7 mouse cellular contexts compared by ENCODE assay signal in genomic region chr11:99041841-99042780, GRCm38 (mm10). TPM values are rescaled to one million over a fixed set of nuclear protein-coding genes. Genes with fewer than 3 reads are reported as not detected.
A peak's percentile ranks its signal among the peaks of the same experiment; 100 is the strongest.
DNase-seq lines count a peak whose midpoint lies in the region; ATAC-seq and TF ChIP-seq lines count a peak whose summit lies in the region.

No protein-coding gene starts in this region.

- H3K9me3 ChIP-seq in MEL (replicated peaks; ENCODE audit: insufficient read depth, low read length), result no peaks in the 10 kb centered on the region
- H3K9me3 ChIP-seq in hindbrain, embryonic 12.5 days (replicated peaks), result no peaks in the 10 kb centered on the region

- H3K79me2 ChIP-seq in MEL (ENCODE audit: control insufficient read depth, insufficient read depth, low read length, poor library complexity), result peaks cover 9% of the 10 kb centered on the region

- 52% methylated on average over 16 of the region's 16 CpGs for WGBS in hindbrain, embryonic 12.5 days

- H3K4me3 ChIP-seq in MEL (ENCODE audit: control insufficient read depth in 1 of 2, insufficient read depth in 1 of 2, low read depth in 2 of 2, low read length in 2 of 2), result peak overlapping the region; percentile 63 to 65
- H3K4me3 ChIP-seq in hindbrain, embryonic 12.5 days, result peak overlapping the region; percentile 65

- no peaks in the 10 kb centered on the region for H3K27me3 ChIP-seq in MEL (ENCODE audit: control insufficient read depth in 1 of 2, insufficient read depth in 2 of 2, low read length in 2 of 2)
- H3K27me3 ChIP-seq in hindbrain, embryonic 12.5 days, result no peaks in the 10 kb centered on the region

- H3K9ac ChIP-seq in MEL (ENCODE audit: control insufficient read depth, low read depth, low read length, poor library complexity, severe bottlenecking), result peak overlapping the region; percentile 76
- H3K9ac ChIP-seq in hindbrain, embryonic 12.5 days, result peak overlapping the region; percentile 88

- peak; percentile 56 to 59; a peak in 3 of 4 replicates for TF ChIP-seq EP300 in MEL (IDR thresholded peaks at IDR 0.05; ENCODE audit: low read depth in 1 of 2, low read length in 2 of 2)

- peaks cover 0 to 6% of the 10 kb centered on the region in 2 experiments; a peak in 1 of 4 replicates for H3K4me1 ChIP-seq in MEL (ENCODE audit: control insufficient read depth in 1 of 2, insufficient read depth in 2 of 2, low read length in 2 of 2)
- peaks cover 53% of the 10 kb centered on the region for H3K4me1 ChIP-seq in hindbrain, embryonic 12.5 days

- no peak for TF ChIP-seq RAD21 in MEL (IDR thresholded peaks at IDR 0.05; ENCODE audit: low read depth, low read length)

- peak overlapping the region; percentile 87 for H3K27ac ChIP-seq in MEL (ENCODE audit: control insufficient read depth, low read depth, low read length)
- H3K27ac ChIP-seq in hindbrain, embryonic 12.5 days, result peak overlapping the region; percentile 91

- ATAC-seq in hindbrain, embryonic 12.5 days (ENCODE audit: low FRiP score), result no peak
- peak; percentile 27 for ATAC-seq in megakaryocyte progenitor cell, adult 5-6 weeks (replicated peaks; ENCODE audit: poor library complexity)

- no peak for TF ChIP-seq POLR2A in MEL (IDR thresholded peaks at IDR 0.05; ENCODE audit: control insufficient read depth in 1 of 2, insufficient read depth in 1 of 2, low read depth in 1 of 2, low read length in 2 of 2, poor library complexity in 1 of 2)

- peak overlapping the region; percentile 95 for H3K4me2 ChIP-seq in hindbrain, embryonic 12.5 days (replicated peaks)

- TF ChIP-seq CTCF in MEL (IDR thresholded peaks at IDR 0.05 in 2 of 3, conservative IDR thresholded peaks at IDR 0.05 in 1 of 3; ENCODE audit: control insufficient read depth in 1 of 3, insufficient read depth in 1 of 3, low read depth in 2 of 3, low read length in 3 of 3, poor library complexity in 1 of 3, severe bottlenecking in 1 of 3), result no peak

- H3K36me3 ChIP-seq in MEL (ENCODE audit: control insufficient read depth in 1 of 2, insufficient read depth in 2 of 2, low read length in 2 of 2), result no peaks in the 10 kb centered on the region
- H3K36me3 ChIP-seq in hindbrain, embryonic 12.5 days, result no peaks in the 10 kb centered on the region

- DNase-seq in CD4-positive, CD25-positive, alpha-beta regulatory T cell, adult 2 months (ENCODE audit: low read depth, low spot score), result peak; percentile 55
- DNase-seq in MEL (ENCODE audit: low read depth, low spot score), result no peak
- no peak for DNase-seq in cerebellum, adult 9-10 months
- DNase-seq in urinary bladder, postnatal 14 days (ENCODE audit: low spot score), result no peak
- DNase-seq in retina, embryonic 14.5 days (ENCODE audit: low spot score), result no peak

TF ChIP-seq in MEL, 35 proteins besides CTCF, POLR2A, EP300 and RAD21:
- TF ChIP-seq BHLHE40 (IDR thresholded peaks at IDR 0.05; ENCODE audit: borderline replicate concordance, low read depth, low read length) (peak; percentile 88), SIN3A (IDR thresholded peaks at IDR 0.05; ENCODE audit: low read length) (no peak; the same call in 1 of the 2 replicates), ZC3H11A (IDR thresholded peaks at IDR 0.05; ENCODE audit: low read depth, low read length) (no peak), GATA1 (IDR thresholded peaks at IDR 0.05; ENCODE audit: low read depth, low read length) (peak; percentile 82), MAX (IDR thresholded peaks at IDR 0.05; ENCODE audit: low read length) (peak; percentile 61; the same call in 1 of the 2 replicates), RCOR1 (IDR thresholded peaks at IDR 0.05; ENCODE audit: low read depth, low read length) (peak; percentile 33), SMC3 (IDR thresholded peaks at IDR 0.05; ENCODE audit: low read depth, low read length) (no peak), MXI1 (IDR thresholded peaks at IDR 0.05; ENCODE audit: low read depth, low read length) (peak; percentile 15), ETS1 (IDR thresholded peaks at IDR 0.05; ENCODE audit: low read depth, low read length) (peak; percentile 64), CHD2 (IDR thresholded peaks at IDR 0.05; ENCODE audit: low read length) (no peak), TBP (IDR thresholded peaks at IDR 0.05; ENCODE audit: low read depth, low read length) (0 out of 2 replicates have a peak, but pooled peaks have one; percentile 29), POLR2AphosphoS5 (IDR thresholded peaks at IDR 0.05; ENCODE audit: borderline replicate concordance, low read depth, low read length) (peak; percentile 100), NRF1 (IDR thresholded peaks at IDR 0.05; ENCODE audit: insufficient read depth, low read depth, low read length, poor library complexity, severe bottlenecking) (no peak), E2F4 (IDR thresholded peaks at IDR 0.05; ENCODE audit: borderline replicate concordance, low read depth, low read length) (no peak), MAZ (IDR thresholded peaks at IDR 0.05; ENCODE audit: low read depth, low read length) (0 out of 2 replicates have a peak, but pooled peaks have one; percentile 10), MAFK (IDR thresholded peaks at IDR 0.05; ENCODE audit: borderline replicate concordance, low read depth, low read length) (no peak), ZKSCAN1 (IDR thresholded peaks at IDR 0.05; ENCODE audit: low read depth, low read length) (no peak), KAT2A (conservative IDR thresholded peaks at IDR 0.05; ENCODE audit: low read depth, low read length) (no peak), UBTF (IDR thresholded peaks at IDR 0.05; ENCODE audit: borderline replicate concordance, insufficient read depth, low read depth, low read length) (0 out of 2 replicates have a peak, but pooled peaks have one; percentile 15), NELFE (IDR thresholded peaks at IDR 0.05; ENCODE audit: low read depth, low read length) (no peak), TCF12 (IDR thresholded peaks at IDR 0.05; ENCODE audit: low read depth, low read length) (peak; percentile 77), MYB (IDR thresholded peaks at IDR 0.05; ENCODE audit: low read depth, low read length) (0 out of 2 replicates have a peak, but pooled peaks have one; percentile 6), TAL1 (IDR thresholded peaks at IDR 0.05; ENCODE audit: low read length) (peak; percentile 74), USF1 (IDR thresholded peaks at IDR 0.05; ENCODE audit: low read depth, low read length) (no peak), HCFC1 (IDR thresholded peaks at IDR 0.05; ENCODE audit: low read depth, low read length) (no peak), MYC (IDR thresholded peaks at IDR 0.05; ENCODE audit: low read depth, low read length) (peak; percentile 80)

RNA-seq across cellular contexts. Expression of gene Igfbp4, which starts 1.1 kb away (rescaled TPM):
- 89.8 and 94.4 TPM in 2 replicates for total RNA-seq in MEL (2012; rRNA removed)
- 100 to 1,000 TPM in 1 of 2 experiments, not detected in 1; 221 TPM for polyA plus RNA-seq in MEL (2012; ENCODE audit: insufficient read depth in 1 of 2, insufficient read length in 2 of 2, low read depth in 1 of 2, low replicate concordance in 2 of 2, missing spikeins in 1 of 2)
- polyA plus RNA-seq in hindbrain, embryonic 12.5 days (2016; fragmentation: Nextera tagmentation; extraction: Ambion mirVana), result 428 and 445 TPM in 2 replicates
- 188 and 211 TPM in 2 replicates for total RNA-seq in megakaryocyte progenitor cell, adult 5-6 weeks (2015)
- 327 and 329 TPM in 2 replicates for total RNA-seq in megakaryocyte progenitor cell, adult 5-6 weeks (2017)

RNA-seq across cellular contexts. Expression of gene Top2a, which starts 18.1 kb away (rescaled TPM):
- total RNA-seq in MEL (2012; rRNA removed), result 443 and 477 TPM in 2 replicates
- polyA plus RNA-seq in MEL (2012; ENCODE audit: insufficient read depth in 1 of 2, insufficient read length in 2 of 2, low read depth in 1 of 2, low replicate concordance in 2 of 2, missing spikeins in 1 of 2), result 100 to 1,000 TPM; 395 to 643 TPM
- polyA plus RNA-seq in hindbrain, embryonic 12.5 days (2016; fragmentation: Nextera tagmentation; extraction: Ambion mirVana), result 195 and 199 TPM in 2 replicates
- total RNA-seq in megakaryocyte progenitor cell, adult 5-6 weeks (2015), result 284 and 285 TPM in 2 replicates
- 584 and 646 TPM in 2 replicates for total RNA-seq in megakaryocyte progenitor cell, adult 5-6 weeks (2017)

RNA-seq across cellular contexts. Expression of gene Tns4, which starts 47.0 kb away (rescaled TPM):
- total RNA-seq in MEL (2012; rRNA removed), result not detected in 2 replicates
- polyA plus RNA-seq in MEL (2012; ENCODE audit: insufficient read depth in 1 of 2, insufficient read length in 2 of 2, low read depth in 1 of 2, low replicate concordance in 2 of 2, missing spikeins in 1 of 2), result under 1 TPM in 1 of 2 experiments, not detected in 1; 0.03 TPM
- polyA plus RNA-seq in hindbrain, embryonic 12.5 days (2016; fragmentation: Nextera tagmentation; extraction: Ambion mirVana), result 0.32 and 0.36 TPM in 2 replicates
- total RNA-seq in megakaryocyte progenitor cell, adult 5-6 weeks (2015), result 2.1 and 2.4 TPM in 2 replicates
- 1.4 and 1.8 TPM in 2 replicates for total RNA-seq in megakaryocyte progenitor cell, adult 5-6 weeks (2017)

RNA-seq across cellular contexts. Expression of gene Gjd3, which starts 59.3 kb away (rescaled TPM):
- total RNA-seq in MEL (2012; rRNA removed), result not detected in 2 replicates
- polyA plus RNA-seq in MEL (2012; ENCODE audit: insufficient read depth in 1 of 2, insufficient read length in 2 of 2, low read depth in 1 of 2, low replicate concordance in 2 of 2, missing spikeins in 1 of 2), result not detected
- 0.88 and 1.1 TPM in 2 replicates for polyA plus RNA-seq in hindbrain, embryonic 12.5 days (2016; fragmentation: Nextera tagmentation; extraction: Ambion mirVana)
- not detected in 2 replicates for total RNA-seq in megakaryocyte progenitor cell, adult 5-6 weeks (2015)
- not detected in 2 replicates for total RNA-seq in megakaryocyte progenitor cell, adult 5-6 weeks (2017)
